ENCODE assay signal across 12 mouse cellular contexts in genomic region chr15:27341518-27341976, GRCm38 (mm10).
DNase-seq lines count a peak whose midpoint lies in the region; ATAC-seq and TF ChIP-seq lines count a peak whose summit lies in the region.
"Had no signal": no experiment of that assay in that cellular context is flagged by ENCODE, and none has a peak within 500 bp of the region (broad histone marks: within the 10 kb centered on the region; RNA-seq: fewer than 3 reads in every experiment).

No protein-coding gene starts in this region.

- no peaks in the 10 kb centered on the region for H3K4me1 ChIP-seq in heart, embryonic 11.5 days (ENCODE audit: control insufficient read depth, insufficient read depth, low read length)
- H3K4me1 ChIP-seq: embryonic facial prominence, embryonic 12.5 days; hindbrain, embryonic 15.5 days had no signal

- TF ChIP-seq CTCF in layer of hippocampus, adult 2 months (conservative IDR thresholded peaks at IDR 0.05), result no peak

- H3K36me3 ChIP-seq in heart, embryonic 11.5 days (ENCODE audit: control insufficient read depth, insufficient read depth, low read length), result no peaks in the 10 kb centered on the region
- H3K36me3 ChIP-seq: embryonic facial prominence, embryonic 12.5 days; hindbrain, embryonic 15.5 days; liver, embryonic 12.5 days had no signal

- no peak for ATAC-seq in heart, embryonic 11.5 days (replicated peaks; ENCODE audit: insufficient number of reproducible peaks, low FRiP score, low TSS enrichment)
- ATAC-seq: forebrain, embryonic 16.5 days; liver, embryonic 12.5 days had no signal

- no peak overlapping the region for H3K4me2 ChIP-seq in heart, embryonic 11.5 days
- H3K4me2 ChIP-seq: embryonic facial prominence, embryonic 12.5 days; hindbrain, embryonic 15.5 days; liver, embryonic 12.5 days had no signal

- no peak overlapping the region for H3K4me3 ChIP-seq in heart, embryonic 11.5 days (ENCODE audit: low read depth, low read length)
- H3K4me3 ChIP-seq in layer of hippocampus, adult 2 months, result no peak overlapping the region
- H3K4me3 ChIP-seq: embryonic facial prominence, embryonic 12.5 days; hindbrain, embryonic 15.5 days; liver, embryonic 12.5 days had no signal

- no peaks in the 10 kb centered on the region for H3K9me3 ChIP-seq in heart, embryonic 11.5 days (replicated peaks; ENCODE audit: control insufficient read depth, low read length)
- H3K9me3 ChIP-seq: hindbrain, embryonic 15.5 days; liver, embryonic 12.5 days had no signal

- WGBS in heart, embryonic 11.5 days (ENCODE audit: insufficient replicate concordance), result 77% methylated on average over 5 of the region's 5 CpGs

- no peak overlapping the region for H3K27ac ChIP-seq in heart, embryonic 11.5 days (ENCODE audit: low read depth, low read length)
- H3K27ac ChIP-seq in layer of hippocampus, adult 2 months, result no peak overlapping the region
- H3K27ac ChIP-seq: embryonic facial prominence, embryonic 12.5 days; hindbrain, embryonic 15.5 days; liver, embryonic 12.5 days had no signal

- H3K27me3 ChIP-seq in heart, embryonic 11.5 days (ENCODE audit: control insufficient read depth, insufficient read depth, low read length), result no peaks in the 10 kb centered on the region
- H3K27me3 ChIP-seq: embryonic facial prominence, embryonic 12.5 days; hindbrain, embryonic 15.5 days; liver, embryonic 12.5 days had no signal

- no peak overlapping the region for H3K9ac ChIP-seq in heart, embryonic 11.5 days (ENCODE audit: low read depth, low read length)
- H3K9ac ChIP-seq: embryonic facial prominence, embryonic 12.5 days; hindbrain, embryonic 15.5 days; liver, embryonic 12.5 days had no signal

- peak; percentile 74 for DNase-seq in heart, adult 11 months
- peak; percentile 61 for DNase-seq in 3T3-L1 (ENCODE audit: low read depth, low spot score)
- DNase-seq in adrenal gland, postnatal 25 days, result peak; percentile 8
- peak; percentile 72 to 75 for DNase-seq in cerebellum, postnatal 36 days
- no peak for DNase-seq in layer of hippocampus, adult 2 months (ENCODE audit: low spot score in 2 of 2)
- no peak for DNase-seq in frontal cortex, postnatal 25 days (ENCODE audit: low spot score in 2 of 2)
- DNase-seq in right cerebral cortex, postnatal 4 days, result no peak

Comparison
In these comparisons a context has a peak if more than half of its experiments do, and no peak if none do; other contexts are left out.
1. DNase-seq: peak in heart, adult 11 months (single experiment), 3T3-L1 (single experiment), adrenal gland, postnatal 25 days (single experiment) and cerebellum, postnatal 36 days (2 of 2); none in layer of hippocampus, adult 2 months (0 of 2), frontal cortex, postnatal 25 days (0 of 2) and right cerebral cortex, postnatal 4 days (single experiment).